Mouse (Mus musculus): ENCODE results near the gene Olfr685.

Olfr685 gene

GRCm38 (mm10) chr7:105185912-105186311 is at the start of gene Olfr685:
Olfr685 (minus strand) TSS chr7:105186012.
- no peak for DNase-seq

DNA sequence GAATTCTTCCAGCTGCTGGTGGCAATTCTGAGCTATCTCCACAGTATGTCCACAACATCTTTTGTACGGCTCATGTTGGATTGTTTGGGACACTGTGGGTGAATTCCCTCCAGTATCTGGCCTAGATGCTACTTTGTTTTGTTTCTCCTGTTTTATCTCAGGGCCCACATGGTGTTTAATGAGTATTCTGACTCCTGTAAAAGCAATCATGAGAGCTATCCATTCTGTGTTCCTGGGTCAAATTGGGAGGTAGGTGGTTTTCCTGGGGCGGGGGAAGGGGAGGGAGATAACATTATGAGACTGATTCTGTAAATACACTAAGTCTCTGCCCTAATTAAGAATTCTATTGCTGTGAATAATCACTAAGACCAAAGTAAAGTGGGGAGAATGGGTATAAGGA is 43.6 kb upstream of the Olfr685 start:
- DNase-seq = no peak

DNA sequence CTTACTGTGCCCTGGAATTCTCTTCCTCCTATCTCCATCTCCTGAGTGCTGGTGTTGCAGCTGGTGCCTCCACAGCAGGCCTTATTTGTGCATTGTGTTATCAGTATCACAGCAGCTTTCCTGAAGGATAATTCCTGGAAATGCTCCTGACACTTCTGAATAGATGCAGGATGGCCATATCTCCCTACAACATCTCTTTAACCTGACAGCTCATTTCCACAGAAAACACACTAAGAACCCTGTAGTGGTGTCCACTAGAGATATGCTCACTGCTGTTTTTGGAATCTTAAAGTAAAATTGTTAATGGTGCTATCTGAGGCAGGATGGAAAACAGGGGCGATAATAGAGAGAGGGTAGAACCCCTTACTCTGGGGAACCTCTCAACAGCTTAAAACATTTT is 42.3 kb upstream of the Olfr685 start:
- no peak for DNase-seq

GRCm38 (mm10) chr7:105226703-105227102 is 40.9 kb upstream of the Olfr685 start:
- DNase-seq = no peak

DNA sequence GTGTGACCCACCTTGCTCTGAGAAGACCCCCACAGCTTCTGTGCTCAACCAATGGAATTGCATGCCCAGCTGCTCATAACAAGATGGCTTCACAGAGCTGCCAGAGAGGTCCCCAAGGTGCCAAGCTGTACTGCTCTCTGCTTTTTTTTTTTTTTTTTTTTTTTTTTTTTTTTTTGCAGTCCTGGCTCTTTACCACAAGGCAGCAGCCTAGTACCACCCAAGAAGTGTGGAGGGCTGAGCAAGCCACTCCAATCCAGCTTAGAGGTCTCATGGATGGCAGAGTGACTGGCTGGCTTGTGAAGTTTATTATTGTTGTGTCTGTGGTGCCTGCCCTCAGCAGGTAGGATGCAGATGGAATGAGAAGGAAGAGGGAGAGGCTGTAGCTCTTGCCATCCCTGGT is 40.3 kb upstream of the Olfr685 start:
- no peak for DNase-seq

- DNase-seq = no peak
These were observed 32.5 kb upstream of the Olfr685 start for GRCm38 (mm10) chr7:105218281-105218680.

DNA sequence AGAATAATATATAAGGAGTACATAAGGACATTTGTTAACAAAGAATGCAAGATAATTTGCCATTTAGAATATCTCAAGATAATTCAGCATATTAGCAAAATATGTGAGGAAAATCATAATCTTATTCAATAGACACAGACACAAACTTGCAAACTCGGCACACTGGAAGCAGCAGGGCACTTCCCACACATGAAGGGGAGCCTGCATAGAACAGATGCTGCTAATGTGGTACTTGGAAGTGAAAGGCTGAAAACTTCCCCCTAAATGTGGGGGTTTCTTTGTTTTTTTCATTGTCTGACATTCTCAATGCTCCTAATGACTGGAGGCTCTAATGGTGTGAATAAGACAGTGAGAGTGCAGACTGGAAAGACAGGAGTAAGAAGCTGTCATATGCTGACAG is 28.9 kb upstream of the Olfr685 start:
- DNase-seq = no peak

GRCm38 (mm10) chr7:105207385-105207784 is 21.6 kb upstream of the Olfr685 start, which contains the start of gene Olfr686:
Olfr686 (minus strand) TSS chr7:105207485.
- no peak for DNase-seq

DNA sequence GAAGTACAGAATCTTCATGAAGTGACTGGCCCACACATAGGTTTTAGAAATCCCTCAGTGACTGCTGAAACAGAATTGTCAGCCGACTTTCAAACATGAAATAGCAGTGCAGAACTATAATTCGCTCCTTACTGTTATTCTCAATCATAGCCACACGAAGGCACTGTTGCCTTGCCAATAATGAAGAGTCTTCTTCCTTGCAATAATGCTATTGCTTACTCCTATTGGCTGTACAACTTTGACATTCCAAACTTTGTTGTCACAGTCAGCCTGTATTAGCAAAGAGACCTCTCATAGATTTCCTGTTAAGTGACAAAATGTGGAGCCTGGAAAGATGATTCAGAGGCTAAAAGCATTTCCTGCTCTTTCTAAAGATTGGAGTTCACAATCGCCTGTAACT is 15.0 kb downstream of the Olfr685 start:
- DNase-seq = peak; percentile 0

DNA sequence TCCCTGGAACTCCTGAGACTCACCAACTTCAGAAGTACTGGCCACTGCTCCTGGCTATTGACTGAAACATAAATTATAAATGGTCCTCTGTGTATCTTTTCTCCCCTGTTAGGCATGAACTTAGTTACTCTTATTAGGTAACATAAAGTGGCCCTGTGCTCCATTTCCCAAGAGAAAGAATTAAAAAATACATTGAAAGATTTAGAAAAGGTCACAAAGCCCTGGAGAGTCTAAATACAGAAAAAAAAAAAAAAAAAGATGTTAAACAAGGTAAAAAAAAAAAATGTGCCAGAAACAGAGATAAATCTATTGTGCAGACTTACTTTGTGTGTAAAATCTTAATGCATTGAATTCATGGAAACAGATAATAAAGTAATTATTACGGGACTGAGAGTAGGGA is 22.3 kb downstream of the Olfr685 start, which contains the start of gene Olfr684:
TSS of gene Olfr684 (minus strand) at position 101 of the 400 bp plus-strand sequence.
- no peak for DNase-seq

- no peak for DNase-seq
These were observed 38.9 kb downstream of the Olfr685 start, which contains the start of gene Olfr683 for GRCm38 (mm10) chr7:105146912-105147311. Olfr683 (minus strand) TSS chr7:105147012.

GRCm38 (mm10) chr7:105141275-105141674 is 44.5 kb downstream of the Olfr685 start:
- DNase-seq = no peak
